Mouse (Mus musculus): ENCODE measurements around the gene Mxra8.

- TF ChIP-seq CTCF (IDR thresholded peaks at IDR 0.05) (no peak), EP300 (IDR thresholded peaks at IDR 0.05) (no peak)
These were observed 52.1 kb downstream of the Mxra8 start, which contains the start of the genes Pusl1 and Acap3 for GRCm38 (mm10) chr4:155891551-155892001.

Data from lung, postnatal 0 days (tissue).